8 mouse cellular contexts compared by ENCODE assay signal in the genomic region with DNA sequence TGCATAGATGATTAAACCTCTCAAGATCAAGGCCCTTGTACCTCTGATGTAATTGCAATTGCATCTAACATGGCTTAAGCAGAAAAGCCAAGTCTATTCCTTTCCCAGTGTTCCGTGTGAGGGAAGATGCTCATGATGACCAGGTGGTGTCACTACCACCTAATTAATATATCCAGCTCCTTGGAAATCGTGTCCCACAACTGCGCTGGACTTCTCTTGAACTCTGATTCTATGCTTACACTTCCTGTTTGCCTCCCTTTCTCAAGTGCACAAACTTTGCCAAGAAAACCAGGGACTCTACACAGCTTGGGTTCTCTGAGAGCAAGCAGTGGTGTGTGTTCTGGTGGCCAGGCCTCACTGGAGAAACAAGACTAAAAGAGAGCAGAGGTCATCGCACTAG. TPM values are rescaled to one million over a fixed set of nuclear protein-coding genes. Genes with fewer than 3 reads are reported as not detected.
DNase-seq lines count a peak whose midpoint lies in the region; ATAC-seq and TF ChIP-seq lines count a peak whose summit lies in the region.

No protein-coding gene starts in this region.

- no peaks in the 10 kb centered on the region for H3K27me3 ChIP-seq in hindbrain, postnatal 0 days (ENCODE audit: insufficient read depth, low read length)

- peak; percentile 76; the same call in 1 of the 2 replicates for ATAC-seq in hindbrain, postnatal 0 days
- no peak for ATAC-seq in erythroid progenitor cell, adult 5-6 weeks (replicated peaks; ENCODE audit: low FRiP score, poor library complexity, severe bottlenecking)

- no peaks in the 10 kb centered on the region for H3K9me3 ChIP-seq in hindbrain, postnatal 0 days (ENCODE audit: low read length)

- WGBS in hindbrain, postnatal 0 days = 21% methylated on average over 4 of the region's 4 CpGs

- H3K4me3 ChIP-seq in gastrocnemius, adult 2 months = no peak overlapping the region
- no peak overlapping the region for H3K4me3 ChIP-seq in hindbrain, postnatal 0 days (ENCODE audit: low read length)

- intact Hi-C loops in gastrocnemius, adult 2 months (cut with DNase I) = loop anchor here (2.0 to 5.0 kb wide), 4 partner anchors 106 to 724 kb away; no protein-coding TSS in a partner anchor
- intact Hi-C loops in gastrocnemius, postnatal 36 days (cut with DNase I) = loop anchor here (5.0 kb wide), 1 partner anchor 105 kb away; no protein-coding TSS in a partner anchor

- no peak for DNase-seq in gastrocnemius, adult 2 months
- no peak for DNase-seq in gastrocnemius, postnatal 25 days
- DNase-seq in 3T3-L1 (ENCODE audit: low read depth, low spot score) = peak; percentile 70
- DNase-seq in adrenal gland, postnatal 36 days = peak; percentile 8 to 11
- DNase-seq in hindbrain, postnatal 0 days (ENCODE audit: low spot score) = peak; percentile 85
- DNase-seq in lung, postnatal 36 days = peak; percentile 59
- no peak for DNase-seq in gastrocnemius, postnatal 36 days

- no peaks in the 10 kb centered on the region for H3K4me1 ChIP-seq in hindbrain, postnatal 0 days (ENCODE audit: insufficient read depth, low read length)

- no peak overlapping the region for H3K4me2 ChIP-seq in hindbrain, postnatal 0 days (ENCODE audit: low read depth, low read length)

- peak; percentile 61 for TF ChIP-seq CTCF in gastrocnemius, adult 2 months (IDR thresholded peaks at IDR 0.05)
- TF ChIP-seq CTCF in hindbrain, postnatal 0 days (IDR thresholded peaks at IDR 0.05; ENCODE audit: low read depth) = peak; percentile 79

- no peak overlapping the region for H3K9ac ChIP-seq in hindbrain, postnatal 0 days (replicated peaks; ENCODE audit: low read length)

- H3K36me3 ChIP-seq in hindbrain, postnatal 0 days (ENCODE audit: insufficient read depth, low read length) = no peaks in the 10 kb centered on the region

- no peak overlapping the region for H3K27ac ChIP-seq in gastrocnemius, adult 2 months
- H3K27ac ChIP-seq in hindbrain, postnatal 0 days = no peak overlapping the region

RNA-seq across cellular contexts. Expression of a gene that starts 58.0 kb away (rescaled TPM):
- total RNA-seq in gastrocnemius, adult 2 months (2021) = 1 to 10 TPM; 1.3 to 4.2 TPM
- 1 to 10 TPM; 1.5 to 3.6 TPM for total RNA-seq in gastrocnemius, postnatal 25 days (2021)
- total RNA-seq in adrenal gland, postnatal 36 days (2021) = 1 to 10 TPM in 1 of 2 experiments, under 1 TPM in 1; 0.79 to 1.5 TPM
- 67.3 and 75.1 TPM in 2 replicates for total RNA-seq in hindbrain, postnatal 0 days (2014; rRNA removed)
- polyA plus RNA-seq in hindbrain, postnatal 0 days (2015; fragmentation: Nextera tagmentation; extraction: Ambion mirVana) = 45.7 and 49.0 TPM in 2 replicates
- total RNA-seq in erythroid progenitor cell, adult 5-6 weeks (2015; ENCODE audit: low replicate concordance) = not detected in 2 replicates
- total RNA-seq in erythroid progenitor cell, adult 5-6 weeks (2017; ENCODE audit: low replicate concordance) = not detected in 2 replicates
- 1 to 10 TPM; 1.5 to 2.9 TPM for total RNA-seq in gastrocnemius, postnatal 36 days (2021)

Comparison
In these comparisons a context has a peak if more than half of its experiments do, and no peak if none do; other contexts are left out.
1. DNase-seq: peak in 3T3-L1 (single experiment), adrenal gland, postnatal 36 days (2 of 2), hindbrain, postnatal 0 days (single experiment) and lung, postnatal 36 days (single experiment); none in gastrocnemius, adult 2 months (single experiment), gastrocnemius, postnatal 25 days (single experiment) and gastrocnemius, postnatal 36 days (0 of 2).
2. RNA of a gene that starts 58.0 kb away (total RNA-seq): 67.3 to 75.1 TPM in hindbrain, postnatal 0 days; 1.3 to 4.2 TPM in gastrocnemius, adult 2 months, 1.5 to 3.6 TPM in gastrocnemius, postnatal 25 days, 1.5 to 2.9 TPM in gastrocnemius, postnatal 36 days, 0.79 to 1.5 TPM in adrenal gland, postnatal 36 days and not detected in erythroid progenitor cell, adult 5-6 weeks; every median in the first group is over 10 times any median in the second.